Mouse (Mus musculus) right cerebral cortex, postnatal 36 days (tissue): ENCODE measurements around the gene Fstl3.

Experiments
- DNase-seq, 2 experiments: peaks; one replicate each; pipeline ENCODE4 v3.0.0; 2022; ENCODE audit warnings: low spot score in 2 of 2, mixed read lengths in 1 of 2

Gene Fstl3

GRCm38 (mm10) chr10:79808728-79809127 lies 31.7 kb downstream of the Fstl3 start:
- no peak for DNase-seq

- DNase-seq, result peak; percentile 62 to 69
These were observed 34.9 kb downstream of the Fstl3 start for GRCm38 (mm10) chr10:79811736-79812637.

GRCm38 (mm10) chr10:79814271-79814842 lies 37.3 kb downstream of the Fstl3 start:
- no peak for DNase-seq

- DNase-seq, result no peak
These were observed 38.8 kb downstream of the Fstl3 start for GRCm38 (mm10) chr10:79815671-79816494.

GRCm38 (mm10) chr10:79817111-79817510 lies 40.0 kb downstream of the Fstl3 start:
- DNase-seq, result no peak

GRCm38 (mm10) chr10:79818225-79818624 lies 41.2 kb downstream of the Fstl3 start:
- DNase-seq, result no peak

- DNase-seq, result no peak
These were observed 42.5 kb downstream of the Fstl3 start for GRCm38 (mm10) chr10:79819606-79820005.

- DNase-seq, result no peak
These were observed 43.2 kb downstream of the Fstl3 start for GRCm38 (mm10) chr10:79820277-79820676.

GRCm38 (mm10) chr10:79820782-79821181 lies 43.7 kb downstream of the Fstl3 start, which contains the start of gene Misp:
Misp (plus strand) TSS chr10:79820989.
- no peak for DNase-seq

GRCm38 (mm10) chr10:79821731-79822130 lies 44.7 kb downstream of the Fstl3 start:
- no peak for DNase-seq

- DNase-seq, result no peak
These were observed 45.3 kb downstream of the Fstl3 start for GRCm38 (mm10) chr10:79822372-79822771.

GRCm38 (mm10) chr10:79823011-79823410 lies 45.9 kb downstream of the Fstl3 start:
- no peak for DNase-seq

GRCm38 (mm10) chr10:79824413-79824812 lies 47.3 kb downstream of the Fstl3 start:
- no peak for DNase-seq

- no peak for DNase-seq
These were observed 54.5 kb downstream of the Fstl3 start for GRCm38 (mm10) chr10:79831583-79831982.
